Mouse (Mus musculus) heart, adult 8-10 months (tissue): ENCODE data around the gene Nup133. TPM values are rescaled to one million over a fixed set of nuclear protein-coding genes. Genes with fewer than 3 reads are reported as not detected.

Source experiments
- DNase-seq: peaks from one replicate; pipeline ENCODE4 v3.0.0; 2022; ENCODE audit warnings: low spot score
- total RNA-seq, 4 experiments: library from RNA; stranded (reverse); gene quantifications; 2 replicates each; pipeline ENCODE4 v1.2.4; 2022

The Nup133 gene
- total RNA-seq, 4 experiments from 2014 or later: 8.4 to 11.9 (median 10.2) TPM

GRCm38 (mm10) chr8:123889797-123890196 lies 59.3 kb downstream of the Nup133 start:
- DNase-seq: no peak

- DNase-seq: no peak
These were observed 61.1 kb downstream of the Nup133 start for GRCm38 (mm10) chr8:123887956-123888355.

GRCm38 (mm10) chr8:123887163-123887562 lies 61.9 kb downstream of the Nup133 start:
- DNase-seq: no peak

- DNase-seq: no peak
These were observed 64.1 kb downstream of the Nup133 start for GRCm38 (mm10) chr8:123884721-123885565.

- no peak for DNase-seq
These were observed 66.0 kb downstream of the Nup133 start for GRCm38 (mm10) chr8:123883094-123883493.

- no peak for DNase-seq
These were observed 66.7 kb downstream of the Nup133 start for GRCm38 (mm10) chr8:123882412-123882811.

GRCm38 (mm10) chr8:123880821-123881350 lies 68.2 kb downstream of the Nup133 start:
- no peak for DNase-seq

GRCm38 (mm10) chr8:123880271-123880670 lies 68.8 kb downstream of the Nup133 start:
- no peak for DNase-seq

- DNase-seq: no peak
These were observed 71.2 kb downstream of the Nup133 start for GRCm38 (mm10) chr8:123877865-123878264.

- no peak for DNase-seq
These were observed 74.7 kb downstream of the Nup133 start for GRCm38 (mm10) chr8:123874324-123874723.

GRCm38 (mm10) chr8:123873364-123873763 lies 75.7 kb downstream of the Nup133 start:
- DNase-seq: no peak

GRCm38 (mm10) chr8:123872048-123872447 lies 77.0 kb downstream of the Nup133 start:
- peak; percentile 18 for DNase-seq

- no peak for DNase-seq
These were observed 82.1 kb downstream of the Nup133 start for GRCm38 (mm10) chr8:123866971-123867370.

GRCm38 (mm10) chr8:123865786-123866185 lies 83.3 kb downstream of the Nup133 start:
- no peak for DNase-seq

- DNase-seq: no peak
These were observed 88.7 kb downstream of the Nup133 start for GRCm38 (mm10) chr8:123860386-123860785.

- no peak for DNase-seq
These were observed 89.3 kb downstream of the Nup133 start, which contains the start of gene Ccsap for GRCm38 (mm10) chr8:123859648-123860259. Ccsap (minus strand) TSS chr8:123860209.

- DNase-seq: peak; percentile 86
These were observed 90.0 kb downstream of the Nup133 start for GRCm38 (mm10) chr8:123858941-123859647.

- no peak for DNase-seq
These were observed 90.5 kb downstream of the Nup133 start for GRCm38 (mm10) chr8:123858574-123858940.

GRCm38 (mm10) chr8:123857361-123857760 lies 91.7 kb downstream of the Nup133 start:
- no peak for DNase-seq

- DNase-seq: no peak
These were observed 94.2 kb downstream of the Nup133 start for GRCm38 (mm10) chr8:123854733-123855475.

GRCm38 (mm10) chr8:123854252-123854651 lies 94.8 kb downstream of the Nup133 start:
- DNase-seq: no peak
